Mouse (Mus musculus) bone marrow, adult 2 months (tissue): Measurements from ENCODE around the gene Pold3. TPM values are rescaled to one million over a fixed set of nuclear protein-coding genes. Genes with fewer than 3 reads are reported as not detected.

ENCODE experiments used
- H3K27ac ChIP-seq: fragments of 200-500 bp; 2 replicates; pipeline ENCODE4 v1.5.1; 2012; ENCODE audit warnings: low read depth, mild to moderate bottlenecking, control low read depth, inconsistent platforms, low read length; ENCODE audit not compliant: control insufficient read depth, poor library complexity, insufficient read depth
- H3K4me1 ChIP-seq: fragments of 200-500 bp; 2 replicates; pipeline ENCODE4 v1.6.1; 2011; ENCODE audit warnings: low read length; ENCODE audit not compliant: control insufficient read depth, insufficient read depth
- H3K4me3 ChIP-seq: fragments of 200-500 bp; replicated peaks from 2 replicates; pipeline ENCODE3; 2011; ENCODE audit warnings: mild to moderate bottlenecking, low read depth, low read length, control low read depth; ENCODE audit not compliant: control insufficient read depth
- CTCF ChIP-seq: fragments of 200-500 bp; IDR thresholded peaks from 2 replicates; pipeline ENCODE4 v1.5.1; 2011; ENCODE audit warnings: low read length, control low read depth; ENCODE audit not compliant: control insufficient read depth, insufficient read depth
- POLR2A ChIP-seq: fragments of 200-500 bp; IDR thresholded peaks from 2 replicates; pipeline ENCODE4 v1.6.1; 2011; ENCODE audit warnings: low read depth, mild to moderate bottlenecking, control low read depth, low read length, borderline replicate concordance; ENCODE audit not compliant: control insufficient read depth
- WGBS: fragments of 180-500 bp; shearing (Covaris S2); methylation state at CpG from one replicate; pipeline ENCODE4 v1.1.7; 2018; 5-methylcytosine and 5-hydroxymethylcytosine counted together
- polyA plus RNA-seq: library from polyadenylated mRNA; stranded (reverse); fragments of >200 nt; gene quantifications from 2 replicates; pipeline ENCODE4 v1.2.4, GENCODE M21; 2011; ENCODE audit warnings: low replicate concordance; ENCODE audit not compliant: missing spikeins, insufficient read depth, insufficient read length

Pold3 gene
- polyA plus RNA-seq, 1 experiment: 47.1 TPM

GRCm38 (mm10) chr7:100100031-100100595 lies 21.3 kb downstream of the Pold3 start:
- H3K27ac ChIP-seq: no peak overlapping the region

GRCm38 (mm10) chr7:100086891-100087290 lies 34.5 kb downstream of the Pold3 start:
- Histone ChIP-seq H3K27ac (no peak overlapping the region), H3K4me1 (no peaks in the 10 kb centered on the region), H3K4me3 (no peak overlapping the region)
- TF ChIP-seq CTCF: no peak
- no peak for TF ChIP-seq POLR2A
- 92% methylated on average over 5 of the region's 5 CpGs for WGBS

More at GRCm38 (mm10) chr7:100100031-100100595, 21.3 kb downstream of the Pold3 start:
- Histone ChIP-seq H3K4me1 (no peaks in the 10 kb centered on the region; the same call in 1 of the 2 replicates), H3K4me3 (no peak overlapping the region)
- WGBS: 80% methylated on average over 5 of the region's 5 CpGs
- TF ChIP-seq CTCF (no peak), POLR2A (no peak)

DNA sequence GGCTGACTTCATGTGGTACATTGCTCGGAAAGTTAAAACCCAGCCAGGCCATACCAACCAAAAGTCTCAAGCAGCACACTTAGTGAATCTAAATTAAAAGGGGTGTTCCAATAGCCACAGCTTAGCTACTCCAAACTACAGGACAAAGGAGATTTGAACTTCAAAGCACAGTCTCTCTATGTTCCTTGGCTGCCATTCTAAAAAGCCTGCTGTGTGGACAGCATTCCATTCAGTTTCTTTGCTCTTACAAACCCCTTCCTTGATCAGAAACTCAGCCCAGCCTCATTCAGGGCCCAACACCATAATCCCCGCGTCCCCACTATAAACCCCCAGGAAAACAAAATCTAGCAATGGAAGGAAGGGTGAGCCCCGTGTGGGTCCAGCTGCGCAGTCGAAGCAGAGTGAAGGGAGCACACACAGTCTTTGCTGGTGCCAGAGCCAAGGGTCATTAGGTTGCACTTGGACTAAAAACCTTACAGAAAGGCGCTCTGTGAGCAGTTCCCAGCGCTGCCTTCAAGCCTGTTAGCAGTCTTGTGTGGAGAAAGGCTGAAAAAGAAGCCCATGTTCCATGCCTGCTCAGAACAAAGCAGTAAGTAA lies 35.1 kb downstream of the Pold3 start:
- 94% methylated on average over 8 of the region's 8 CpGs for WGBS
- no peak overlapping the region for H3K4me3 ChIP-seq
- TF ChIP-seq CTCF: no peak
- TF ChIP-seq POLR2A: no peak

DNA sequence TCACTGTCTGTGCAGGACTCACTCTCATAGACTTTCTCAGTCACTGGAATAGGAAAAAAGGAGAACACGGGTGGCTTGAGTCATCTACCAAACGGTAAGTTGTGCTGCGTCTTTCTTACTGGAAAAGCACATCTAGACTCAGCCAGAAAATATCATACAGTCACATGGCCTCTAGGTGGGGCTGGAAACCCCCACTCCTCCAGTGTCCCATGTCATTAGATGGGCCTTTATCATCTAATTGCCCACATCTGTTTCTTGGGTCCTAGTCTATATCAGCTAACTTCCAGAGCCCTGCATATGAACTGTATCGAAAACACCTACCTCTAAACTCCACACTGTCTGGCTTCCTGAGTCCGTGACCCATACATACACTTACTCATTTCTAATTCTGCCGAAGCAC lies 37.6 kb downstream of the Pold3 start:
- no peak overlapping the region for H3K27ac ChIP-seq
- H3K4me3 ChIP-seq: no peak overlapping the region
- TF ChIP-seq CTCF (no peak), POLR2A (no peak)
- WGBS: 85% methylated on average over 6 of the region's 6 CpGs
- no peaks in the 10 kb centered on the region for H3K4me1 ChIP-seq

More for the DNA sequence above, 35.1 kb downstream of the Pold3 start:
- no peaks in the 10 kb centered on the region for H3K4me1 ChIP-seq
- no peak overlapping the region for H3K27ac ChIP-seq

GRCm38 (mm10) chr7:100082836-100083235 lies 38.5 kb downstream of the Pold3 start:
- Histone ChIP-seq H3K4me1 (no peaks in the 10 kb centered on the region), H3K4me3 (no peak overlapping the region), H3K27ac (no peak overlapping the region)
- 90% methylated on average over 6 of the region's 6 CpGs for WGBS
- no peak for TF ChIP-seq POLR2A
- no peak for TF ChIP-seq CTCF

DNA sequence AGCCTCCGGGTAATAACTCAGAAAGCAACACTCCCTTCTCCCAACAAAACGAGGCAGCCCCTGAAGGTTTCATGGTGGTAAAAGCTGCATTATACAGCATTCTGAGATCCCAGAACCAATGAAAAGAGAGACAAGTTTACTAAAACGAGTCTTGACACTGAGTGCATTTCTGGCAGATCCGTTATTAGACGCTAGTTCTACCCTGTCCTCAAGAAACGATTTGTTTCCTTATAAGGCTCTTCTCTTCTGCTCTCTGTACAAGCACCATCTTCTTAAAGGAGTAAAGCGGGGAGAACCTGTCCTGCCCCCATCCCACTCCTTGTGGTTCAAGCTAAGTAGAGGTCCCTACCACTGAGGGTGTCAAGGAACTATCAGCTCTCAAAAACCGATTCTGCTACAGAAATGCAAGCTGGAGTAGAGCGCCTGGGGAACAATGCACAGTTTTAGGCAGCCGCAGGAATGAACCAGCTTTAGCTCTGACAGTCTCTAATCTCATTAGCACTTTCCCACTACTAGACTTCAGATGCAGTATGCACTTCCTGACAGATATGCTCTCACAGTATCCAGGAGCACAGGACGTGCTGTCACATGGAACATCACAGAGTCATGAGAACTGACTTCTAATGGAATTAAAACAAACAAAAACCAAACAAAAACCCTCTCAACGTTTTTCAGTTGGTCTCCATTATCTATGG lies 41.1 kb downstream of the Pold3 start:
- Histone ChIP-seq H3K4me3 (no peak overlapping the region), H3K4me1 (no peaks in the 10 kb centered on the region), H3K27ac (no peak overlapping the region)
- WGBS: 83% methylated on average over 12 of the region's 12 CpGs
- TF ChIP-seq POLR2A: no peak
- no peak for TF ChIP-seq CTCF

DNA sequence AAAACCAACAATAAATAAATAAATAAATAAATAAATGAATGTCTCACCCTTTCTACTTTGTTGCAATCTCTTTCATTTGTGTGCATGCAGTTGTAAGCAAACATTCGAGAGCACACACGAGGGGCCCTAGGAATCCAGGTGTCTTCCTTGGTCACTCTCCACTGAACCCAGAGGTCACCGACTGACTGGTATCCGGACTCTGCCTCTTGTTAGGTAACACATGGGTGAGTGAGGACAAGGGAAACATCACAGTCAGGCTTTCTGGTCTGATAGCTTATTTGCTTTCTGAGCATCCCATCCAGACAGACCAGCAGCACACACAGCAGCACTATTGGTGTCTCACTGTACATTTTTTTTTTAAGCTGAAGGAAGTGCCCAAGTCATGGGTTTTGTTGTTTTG lies 44.3 kb downstream of the Pold3 start:
- no peak overlapping the region for H3K27ac ChIP-seq
- H3K4me3 ChIP-seq: no peak overlapping the region
- TF ChIP-seq CTCF (no peak), POLR2A (no peak)
- WGBS: 91% methylated on average over 4 of the region's 4 CpGs
- H3K4me1 ChIP-seq: no peaks in the 10 kb centered on the region

- WGBS: 89% methylated on average over 5 of the region's 5 CpGs
- no peak overlapping the region for H3K4me3 ChIP-seq
- TF ChIP-seq CTCF (no peak), POLR2A (no peak)
- H3K4me1 ChIP-seq: no peaks in the 10 kb centered on the region
- no peak overlapping the region for H3K27ac ChIP-seq
Measured at GRCm38 (mm10) chr7:100076296-100076695, 45.1 kb downstream of the Pold3 start.
